Mouse (Mus musculus) ES-CJ7 (cell line): ENCODE data around the gene Gm36210.
A peak's percentile ranks its signal among the peaks of the same experiment; 100 is the strongest.

Experiments used
- DNase-seq: peaks from one replicate; pipeline ENCODE4 v3.0.0; 2011; ENCODE audit warnings: low read depth, low spot score

Gene Gm36210

DNA sequence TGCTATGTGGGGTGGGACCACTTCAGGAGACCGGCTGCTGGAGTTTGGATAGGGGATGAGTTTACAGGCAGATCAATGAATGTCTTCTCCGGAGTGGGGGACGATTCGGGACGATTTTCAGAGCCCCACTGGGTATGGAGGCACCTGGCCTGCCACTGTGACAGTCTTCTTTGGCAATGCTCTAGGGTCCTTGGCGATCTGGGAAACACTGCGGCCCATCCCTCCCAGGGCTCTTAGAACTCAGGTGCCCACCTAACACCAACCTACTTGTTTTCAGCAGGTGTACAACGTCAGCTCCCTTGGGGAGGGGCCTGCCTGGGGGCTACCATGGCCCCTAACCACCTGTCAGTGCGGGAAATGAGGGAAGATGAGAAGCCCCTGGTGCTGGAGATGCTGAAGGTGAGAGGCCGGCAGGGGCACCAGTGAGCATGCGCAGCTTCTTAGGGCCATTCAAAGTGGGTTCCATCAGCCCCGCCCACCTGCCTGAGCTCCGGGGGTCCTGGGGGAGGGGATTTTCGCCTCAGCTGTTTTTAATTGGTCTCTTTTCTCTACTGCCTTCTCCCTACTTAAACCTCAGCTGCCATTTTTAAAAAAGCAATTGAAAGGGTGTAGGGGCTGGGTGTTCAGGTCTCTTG, 16.7 kb upstream of the Gm36210 start:
- DNase-seq, result peak; percentile 93

DNA sequence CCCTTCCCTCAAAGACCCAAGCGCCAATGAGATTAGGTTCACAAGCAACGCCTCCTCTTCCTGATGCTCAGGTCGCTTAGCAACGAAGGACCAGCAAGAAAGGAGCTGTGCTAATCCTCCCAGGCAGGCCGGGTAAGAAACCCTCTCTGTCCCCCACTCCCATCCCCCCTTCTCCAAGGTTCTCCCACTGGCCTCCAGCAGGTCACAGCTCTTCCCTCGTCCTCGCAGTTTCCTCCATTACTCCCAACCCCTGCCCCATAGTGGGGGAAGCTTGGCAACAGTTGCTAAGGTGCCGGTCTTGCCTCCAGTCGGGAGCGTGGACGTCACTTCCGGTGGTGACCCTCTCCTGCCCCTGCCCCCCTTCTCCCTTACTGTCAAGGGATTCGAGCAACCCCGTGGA, 16.2 kb upstream of the Gm36210 start:
- DNase-seq, result peak; percentile 72

DNA sequence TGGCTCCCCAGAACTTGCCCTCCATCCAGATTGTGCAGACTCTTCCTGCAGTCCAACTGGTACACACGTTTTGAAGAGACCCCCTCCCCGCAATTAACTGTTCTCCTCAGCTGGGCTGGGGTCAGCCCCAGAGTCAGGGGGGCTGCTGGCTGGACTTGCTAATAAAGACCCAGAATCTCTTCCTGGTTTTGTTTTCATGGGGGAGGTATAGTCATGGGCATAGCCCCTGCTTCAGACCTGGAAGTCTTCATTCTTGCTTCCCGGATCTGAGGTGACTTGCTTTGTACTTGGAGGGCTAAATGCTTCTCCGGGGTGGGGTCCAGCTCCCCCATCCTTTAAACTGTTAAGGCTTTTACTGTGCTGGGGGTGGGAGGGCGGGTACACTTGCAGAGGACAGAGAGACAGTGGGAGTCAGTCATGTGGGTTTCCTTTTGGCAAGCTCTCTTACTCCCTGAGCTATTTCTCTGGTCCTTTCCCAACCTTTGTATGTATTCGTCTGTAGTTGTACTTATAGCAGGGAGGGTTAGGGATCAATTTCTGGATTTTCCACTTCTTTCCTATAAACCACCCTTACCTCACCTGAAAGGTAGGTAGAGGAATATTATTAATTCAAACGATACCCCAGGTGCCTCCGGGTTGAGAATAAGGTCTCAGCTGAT, 15.6 kb upstream of the Gm36210 start, which contains the start of gene Nat14:
Gene Nat14 (plus strand): TSS at position 205 of the 659 bp plus-strand sequence.
- no peak for DNase-seq

DNA sequence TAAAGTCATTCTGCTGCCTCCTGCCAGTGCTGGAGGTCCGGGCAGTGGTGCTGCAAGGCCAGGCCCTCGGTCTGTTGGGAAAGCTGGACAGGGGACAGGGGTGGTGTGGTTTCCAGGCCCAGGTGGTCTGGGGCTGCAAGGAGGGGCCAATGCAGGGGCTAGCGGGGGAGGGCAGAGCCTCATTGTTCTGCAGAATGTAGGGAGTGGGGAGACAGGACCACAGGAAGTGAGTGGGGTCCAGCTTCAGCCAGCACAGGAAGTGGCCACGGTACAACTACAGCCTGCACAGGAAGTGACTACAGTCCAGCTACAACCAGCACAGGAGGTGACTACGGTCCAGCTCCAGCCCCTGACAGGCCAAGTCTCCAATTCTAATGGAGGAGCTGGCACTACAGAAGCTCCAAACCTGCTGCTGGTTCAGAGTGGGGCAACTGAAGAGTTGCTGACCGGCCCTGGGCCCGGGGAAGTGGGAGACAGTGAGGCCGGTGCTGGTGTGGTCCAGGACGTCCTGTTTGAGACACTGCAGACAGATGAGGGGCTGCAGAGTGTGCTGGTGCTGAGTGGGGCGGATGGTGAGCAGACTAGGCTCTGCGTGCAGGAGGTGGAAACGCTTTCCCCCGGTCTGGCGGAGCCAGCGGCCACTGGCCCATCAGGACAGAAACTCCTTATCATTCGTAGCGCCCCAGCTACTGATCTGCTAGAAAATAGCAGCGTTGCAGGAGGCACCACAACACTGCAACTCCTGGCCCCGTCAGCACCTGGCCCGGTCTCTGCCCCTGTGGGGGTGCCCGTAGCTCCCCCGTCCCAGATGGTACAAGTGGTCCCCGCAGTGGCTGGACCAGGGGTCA, 14.9 kb upstream of the Gm36210 start:
- no peak for DNase-seq

DNA sequence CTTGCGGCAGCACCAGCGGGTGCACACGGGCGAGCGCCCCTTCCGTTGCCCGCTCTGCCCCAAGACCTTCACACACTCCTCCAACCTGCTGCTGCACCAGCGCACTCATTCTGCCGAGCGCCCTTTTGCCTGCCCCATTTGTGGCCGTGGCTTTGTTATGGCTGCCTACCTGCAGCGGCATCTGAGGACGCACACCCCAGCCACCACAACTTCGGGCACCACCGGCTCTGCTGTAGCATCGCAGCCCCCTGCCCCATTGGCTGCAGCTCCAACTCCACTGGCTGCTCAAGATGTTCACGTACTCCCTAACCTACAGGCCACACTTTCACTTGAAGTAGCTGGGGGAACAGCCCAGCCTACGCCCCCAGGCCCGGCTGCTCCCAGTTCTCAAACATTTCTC, 14.2 kb upstream of the Gm36210 start:
- no peak for DNase-seq

DNA sequence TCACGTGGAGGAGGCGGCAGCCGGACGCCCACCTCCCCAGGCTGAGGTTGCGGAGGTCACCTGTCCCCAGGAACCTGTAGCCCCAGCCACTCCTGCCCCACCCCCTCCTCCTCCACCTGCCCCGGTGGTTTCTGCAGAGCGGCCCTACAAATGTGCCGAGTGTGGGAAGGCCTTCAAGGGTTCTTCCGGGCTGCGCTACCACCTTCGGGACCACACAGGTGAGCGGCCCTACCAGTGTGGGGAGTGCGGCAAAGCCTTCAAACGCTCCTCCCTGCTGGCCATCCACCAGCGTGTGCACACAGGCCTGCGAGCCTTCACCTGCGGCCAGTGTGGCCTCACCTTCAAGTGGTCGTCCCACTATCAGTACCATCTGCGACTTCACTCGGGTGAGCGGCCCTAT, 13.7 kb upstream of the Gm36210 start:
- no peak for DNase-seq

DNA sequence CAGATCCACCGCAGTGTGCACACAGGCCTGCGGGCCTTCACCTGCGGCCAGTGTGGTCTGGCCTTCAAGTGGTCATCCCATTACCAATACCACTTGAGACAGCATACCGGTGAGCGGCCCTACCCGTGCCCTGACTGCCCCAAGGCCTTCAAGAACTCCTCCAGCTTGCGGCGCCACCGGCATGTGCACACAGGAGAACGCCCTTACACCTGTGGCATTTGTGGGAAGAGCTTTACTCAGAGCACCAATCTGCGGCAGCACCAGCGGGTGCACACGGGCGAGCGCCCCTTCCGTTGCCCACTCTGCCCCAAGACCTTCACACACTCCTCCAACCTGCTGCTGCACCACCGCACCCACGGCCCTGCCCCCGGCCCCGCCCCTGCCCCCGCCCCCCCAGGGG, 12.8 kb upstream of the Gm36210 start:
- DNase-seq, result no peak

DNA sequence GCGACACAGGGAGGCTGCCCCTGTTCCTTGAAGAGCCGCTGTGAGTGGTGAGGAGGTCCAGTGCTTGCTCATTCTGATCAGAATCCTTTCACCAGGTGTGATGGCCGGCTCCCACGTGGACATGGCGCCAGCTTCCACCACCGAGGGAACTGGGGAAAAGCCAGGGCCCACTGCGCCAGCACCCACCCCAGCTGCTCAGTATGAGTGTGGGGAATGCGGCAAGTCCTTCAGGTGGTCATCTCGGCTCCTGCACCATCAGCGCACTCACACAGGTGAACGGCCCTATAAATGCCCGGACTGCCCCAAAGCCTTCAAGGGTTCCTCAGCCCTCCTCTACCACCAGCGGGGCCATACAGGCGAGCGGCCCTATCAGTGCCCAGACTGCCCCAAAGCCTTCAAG, 12.4 kb upstream of the Gm36210 start:
- DNase-seq, result no peak

DNA sequence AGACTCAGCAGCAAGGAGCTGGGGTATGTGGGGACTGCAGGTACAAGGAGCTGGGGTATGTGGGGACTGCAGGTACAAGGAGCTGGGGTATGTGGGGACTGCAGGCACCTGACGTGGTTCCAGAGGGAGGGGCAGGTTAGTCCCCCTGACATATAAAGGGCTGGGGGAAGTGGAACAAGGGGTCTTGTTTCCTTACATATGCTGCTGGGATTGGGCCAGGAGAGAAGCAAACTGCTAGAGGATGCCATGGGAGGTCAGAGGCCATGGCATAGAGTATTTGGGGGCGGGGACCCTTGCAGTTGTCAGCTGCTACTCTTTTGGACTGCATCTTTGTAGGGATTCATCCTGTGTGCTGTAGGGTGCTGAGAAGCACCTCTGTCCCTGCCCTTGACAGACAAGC, 11.2 kb upstream of the Gm36210 start:
- no peak for DNase-seq

DNA sequence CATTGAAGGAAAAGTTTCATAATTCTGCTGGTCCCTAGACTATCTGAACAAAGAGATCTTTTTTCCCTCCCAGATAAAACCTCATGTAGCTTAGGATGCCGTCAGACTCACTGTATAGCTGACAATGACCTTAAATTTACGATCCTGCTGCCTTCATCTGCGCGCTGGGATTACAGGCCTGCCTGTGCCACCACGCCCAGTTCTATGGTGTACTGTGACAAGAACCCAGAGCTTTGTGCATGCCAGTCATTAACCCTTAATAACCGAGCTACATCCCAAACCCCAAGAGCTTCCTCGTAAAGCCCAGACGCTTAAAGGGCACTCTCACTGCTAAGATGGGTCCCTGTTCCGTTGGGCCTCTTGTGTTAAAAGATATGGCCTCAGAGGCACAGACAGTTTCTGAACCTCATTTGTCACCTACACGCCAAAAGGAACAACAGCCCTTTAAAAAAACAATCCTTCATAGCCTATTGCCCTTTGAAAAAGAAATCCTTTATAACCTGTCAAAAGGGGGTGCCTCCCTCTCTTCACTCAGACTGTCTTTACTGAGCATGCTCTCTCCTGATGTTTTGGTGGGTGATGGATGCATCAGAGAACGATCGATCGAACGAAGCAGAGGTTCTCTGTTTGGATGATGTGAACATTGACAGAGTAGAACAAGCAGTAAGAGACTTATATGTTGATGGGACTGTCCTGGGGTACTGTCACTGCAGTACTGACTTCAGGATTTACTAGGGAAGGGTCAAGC, 9.5 kb upstream of the Gm36210 start:
- DNase-seq, result no peak

DNA sequence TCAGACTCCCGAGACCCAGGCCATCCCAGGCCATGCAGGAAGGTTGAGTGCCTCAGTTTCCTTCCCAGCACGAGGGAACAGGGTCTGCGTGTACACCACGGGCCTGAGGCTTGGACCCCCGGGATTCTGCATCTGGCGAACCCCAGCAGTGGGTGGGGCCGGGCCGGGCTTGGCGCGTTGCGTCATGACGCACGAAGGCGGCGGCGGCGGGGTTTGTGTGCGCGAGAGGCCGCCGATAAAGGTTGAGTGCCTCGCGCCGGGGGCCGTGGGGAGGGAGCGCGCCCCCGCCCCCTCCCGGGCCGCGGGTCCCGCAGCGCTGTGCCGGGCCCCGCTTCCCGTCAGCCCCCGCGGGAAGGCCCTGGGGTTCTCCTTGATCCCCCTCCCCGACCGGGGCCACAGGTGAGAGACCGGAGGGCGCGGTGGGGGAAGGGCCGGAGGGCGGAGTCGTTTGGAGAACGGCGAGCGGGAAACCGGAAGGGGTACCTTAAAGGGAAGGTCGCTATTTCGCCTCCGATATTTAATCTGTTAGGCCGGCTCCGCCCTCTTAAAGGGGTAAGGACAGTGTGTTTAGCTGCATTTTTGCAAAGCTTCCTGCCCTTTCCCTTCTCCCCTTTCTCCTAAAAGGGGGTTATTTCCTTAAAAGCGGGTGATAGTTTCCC, 8.8 kb upstream of the Gm36210 start, which contains the start of gene Zfp628:
Gene Zfp628 (plus strand): TSS at position 211 of the 659 bp plus-strand sequence.
- peak; percentile 93 for DNase-seq

DNA sequence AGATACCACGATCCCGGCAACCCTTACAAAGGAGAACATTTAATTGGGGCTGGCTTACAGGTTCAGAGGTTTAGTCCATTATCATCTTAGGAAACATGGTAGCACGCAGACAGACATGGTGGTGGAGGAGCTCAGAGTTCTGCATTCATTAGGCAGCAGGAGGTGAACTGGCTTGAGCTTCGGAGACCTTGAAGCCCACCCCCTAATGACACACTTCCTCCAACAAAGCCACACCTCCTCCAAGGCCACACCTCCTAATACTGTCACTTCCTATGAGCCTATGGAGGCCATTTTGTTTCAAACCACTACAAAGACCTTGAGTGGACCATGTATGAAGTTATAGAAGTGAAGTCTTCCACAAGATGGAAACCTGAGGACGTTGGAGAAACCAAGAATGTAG, 5.9 kb upstream of the Gm36210 start:
- peak; percentile 98 for DNase-seq

DNA sequence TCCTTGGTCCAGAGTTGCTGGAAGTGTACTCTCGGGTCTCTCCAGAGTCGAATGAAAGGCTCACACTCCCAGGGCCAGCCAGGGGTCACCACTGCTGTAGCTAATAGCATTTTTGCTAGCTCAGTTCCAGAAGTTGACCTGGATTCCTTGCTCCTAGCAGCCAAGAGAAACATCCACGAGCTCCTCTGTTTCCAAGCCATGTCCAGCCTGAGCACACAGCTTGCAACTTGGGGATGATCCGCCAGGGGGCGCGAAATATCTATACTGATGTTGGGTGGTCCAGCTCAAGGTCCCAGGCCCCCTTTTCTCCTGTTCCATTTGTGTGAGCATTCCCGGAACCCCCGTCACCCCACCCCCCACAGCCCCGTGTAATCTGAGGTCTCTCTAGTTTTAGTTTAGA, 5.2 kb upstream of the Gm36210 start:
- peak; percentile 89 for DNase-seq

DNA sequence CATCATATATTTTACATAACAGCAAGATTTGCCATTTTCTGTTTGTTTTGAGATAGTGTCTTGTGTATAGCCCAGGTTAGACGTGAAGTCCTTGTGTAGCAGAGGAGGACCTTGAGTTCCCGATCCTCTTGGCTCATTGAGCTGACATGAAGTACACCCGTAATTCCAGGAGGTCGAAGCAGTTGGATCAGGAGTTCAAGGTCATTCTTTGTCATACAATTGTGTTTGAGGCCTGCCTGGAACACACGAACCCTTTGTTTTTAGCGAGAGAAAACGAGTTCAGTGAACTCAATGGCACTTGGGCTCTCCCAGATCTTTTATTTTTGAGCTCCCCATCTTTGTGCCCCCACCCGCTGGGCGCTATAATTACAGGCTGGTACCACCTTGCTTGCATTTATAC, 3.9 kb downstream of the Gm36210 start:
- peak; percentile 94 for DNase-seq

DNA sequence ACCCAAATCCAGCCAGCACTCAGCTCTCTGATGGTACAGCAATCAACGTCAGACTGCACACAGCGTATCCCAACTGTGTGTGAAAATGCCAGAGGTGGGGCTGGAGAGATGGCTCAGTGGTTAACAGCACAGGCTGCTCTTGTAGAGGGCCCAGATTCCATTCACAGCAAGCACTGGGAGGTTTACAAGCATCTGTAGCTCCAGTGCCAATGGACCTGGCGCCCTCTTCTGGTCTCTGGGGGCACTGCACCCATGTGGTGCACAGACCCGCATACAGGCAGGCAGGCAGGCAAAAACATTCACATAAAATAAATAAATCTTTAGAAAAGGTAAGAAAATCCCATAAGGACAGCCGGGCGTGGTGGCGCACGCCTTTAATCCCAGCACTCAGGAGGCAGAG, 5.1 kb downstream of the Gm36210 start:
- DNase-seq, result peak; percentile 94

DNA sequence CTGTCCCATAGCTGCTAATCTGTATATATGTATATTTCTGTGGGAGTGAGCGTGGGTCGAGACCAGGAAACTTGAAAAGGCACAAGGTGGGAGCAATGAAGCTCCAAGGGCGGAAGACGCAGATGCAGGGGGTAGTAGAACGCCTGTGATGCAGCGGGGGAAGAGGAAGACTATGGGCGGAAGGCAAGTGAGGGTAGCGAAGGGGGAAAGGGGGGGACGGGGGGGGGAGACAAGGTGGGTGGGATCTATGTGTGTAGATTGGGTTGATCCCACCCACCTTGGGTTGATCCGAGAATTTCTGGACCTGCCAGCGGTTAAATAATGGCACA, 5.8 kb downstream of the Gm36210 start:
- DNase-seq, result no peak

DNA sequence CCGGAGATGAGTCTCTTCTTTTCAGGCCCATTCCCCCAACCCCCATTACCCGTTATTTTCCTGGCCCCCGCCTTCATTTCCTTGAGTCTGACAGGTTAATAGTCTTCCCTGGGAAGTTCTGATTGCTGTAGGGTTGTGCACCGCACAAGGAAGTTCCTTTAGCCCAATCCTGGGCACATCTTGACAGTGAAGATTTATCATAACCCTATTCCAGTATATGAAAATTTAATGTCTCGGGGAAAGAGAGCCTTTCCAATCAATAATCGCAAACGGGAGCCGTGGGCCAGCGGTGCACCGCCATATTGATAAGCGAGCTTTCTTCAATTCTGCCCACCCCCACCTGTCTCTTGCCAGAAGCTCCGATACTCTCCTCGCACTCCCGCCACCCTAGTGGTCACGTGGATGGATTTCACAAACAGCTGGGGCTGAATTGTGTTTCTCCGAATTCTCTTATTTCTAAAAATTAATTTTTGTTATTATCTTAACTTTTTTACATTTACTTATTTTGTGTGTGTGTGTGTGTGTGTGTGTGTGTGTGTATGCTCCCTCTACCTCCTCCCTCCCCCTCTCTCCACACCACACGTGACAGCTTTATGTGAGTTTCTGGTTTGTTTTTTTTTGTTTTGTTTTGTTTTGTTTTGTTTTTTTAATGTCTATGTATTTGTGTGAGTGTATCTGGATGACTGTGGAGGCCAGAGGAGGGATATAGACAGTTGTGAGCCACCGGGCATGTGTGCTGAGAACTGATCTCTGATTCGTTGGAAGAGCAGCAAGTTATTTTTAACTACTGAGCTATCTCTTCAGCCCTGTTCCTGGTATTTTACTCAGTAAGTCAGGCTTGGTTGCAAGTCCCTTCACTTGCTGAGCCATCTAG, 6.4 kb downstream of the Gm36210 start:
- no peak for DNase-seq

DNA sequence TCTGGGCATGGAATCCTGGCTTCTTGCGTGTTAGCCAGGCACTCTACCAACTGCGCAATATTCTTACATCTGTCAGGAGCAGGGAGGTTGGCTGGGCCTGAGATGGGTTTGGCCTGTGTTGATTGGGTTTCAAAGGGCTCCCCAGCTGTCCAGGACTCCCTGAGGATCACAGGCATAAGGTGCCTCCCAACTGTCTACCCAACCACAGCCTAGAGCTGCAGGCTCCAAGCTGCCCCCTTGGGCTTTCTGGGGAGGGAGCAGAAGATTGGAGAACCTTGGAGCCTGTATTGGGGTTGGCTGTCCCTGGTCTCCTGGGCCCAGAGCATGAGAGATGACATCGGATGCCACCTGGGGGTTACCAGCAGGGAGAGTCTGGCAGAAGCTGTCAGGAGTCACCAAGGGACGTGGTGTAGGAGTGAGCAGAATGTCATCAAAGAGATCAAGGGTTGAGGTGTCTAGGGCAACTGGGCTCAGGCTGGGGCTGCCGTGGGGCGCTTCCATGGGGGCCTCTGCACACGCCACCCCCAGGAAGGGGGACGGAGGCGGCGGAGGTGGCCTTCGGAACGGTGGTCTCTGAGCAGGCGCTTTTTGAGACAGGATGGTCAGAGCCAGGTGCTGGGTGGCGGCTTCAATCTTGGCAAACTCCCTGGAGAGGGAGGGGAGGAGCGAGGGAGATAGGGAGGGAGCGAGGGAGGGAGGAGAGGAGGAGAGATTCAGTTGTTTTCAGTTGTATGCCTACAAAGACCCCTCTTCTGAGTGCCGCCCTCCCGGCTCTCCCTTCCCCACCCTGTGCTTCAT, 7.3 kb downstream of the Gm36210 start:
- no peak for DNase-seq

DNA sequence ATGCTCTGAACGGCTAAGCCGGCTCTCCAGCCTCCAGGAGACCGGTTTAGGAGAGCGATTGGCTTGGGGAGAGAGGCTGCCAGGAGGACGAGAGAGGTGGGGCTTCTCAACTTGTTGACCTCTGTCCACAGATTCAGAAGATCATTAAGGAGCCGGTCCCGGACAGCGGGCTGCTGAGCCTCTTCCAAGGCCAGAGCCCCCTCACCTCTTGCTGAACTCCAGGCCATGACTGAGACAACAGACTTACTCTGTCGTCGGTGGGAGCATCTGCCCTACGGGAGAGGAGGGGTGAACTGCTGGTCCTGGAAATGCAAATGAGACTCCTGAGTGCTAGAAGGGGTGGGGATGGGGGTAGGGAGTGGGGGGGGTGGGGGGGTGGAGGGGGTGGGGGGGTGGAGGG, 11.1 kb downstream of the Gm36210 start:
- DNase-seq, result peak; percentile 86

DNA sequence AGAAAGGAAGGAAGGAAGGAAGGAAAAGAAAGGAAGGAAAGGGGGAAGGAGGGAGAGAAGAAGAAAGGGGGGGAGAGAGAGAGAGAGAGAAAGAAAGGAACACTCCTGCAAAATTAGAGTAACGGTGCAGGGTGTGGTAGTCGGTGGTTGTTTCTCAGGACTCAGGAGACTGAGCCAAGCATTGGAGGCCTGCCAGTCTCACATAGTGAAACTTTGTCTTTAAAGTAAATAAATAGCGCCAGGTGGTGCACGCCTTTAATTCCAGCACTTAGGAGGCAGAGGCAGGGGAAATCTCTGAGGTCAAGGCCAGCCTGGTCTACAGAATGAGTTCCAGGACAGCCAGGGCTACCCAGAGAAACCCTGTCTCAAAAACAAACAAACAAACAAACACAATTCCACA, 19.6 kb downstream of the Gm36210 start:
- DNase-seq, result no peak
